Mouse (Mus musculus) ES-Bruce4 (cell line): Measurements from ENCODE around the gene Ubqln4.
A peak's percentile ranks its signal among the peaks of the same experiment; 100 is the strongest.

Source experiments
- CTCF ChIP-seq: IDR thresholded peaks from one replicate; pipeline ENCODE4 v1.8.1; 2011; ENCODE audit warnings: low read depth, low read length
- EP300 ChIP-seq: IDR thresholded peaks from 2 replicates; pipeline ENCODE4 v1.6.1; 2011; ENCODE audit warnings: low read depth, low read length; ENCODE audit not compliant: insufficient read depth
- POLR2A ChIP-seq: IDR thresholded peaks from one replicate; pipeline ENCODE4 v1.8.1; 2011; ENCODE audit warnings: low read length; ENCODE audit not compliant: insufficient read depth

DNA sequence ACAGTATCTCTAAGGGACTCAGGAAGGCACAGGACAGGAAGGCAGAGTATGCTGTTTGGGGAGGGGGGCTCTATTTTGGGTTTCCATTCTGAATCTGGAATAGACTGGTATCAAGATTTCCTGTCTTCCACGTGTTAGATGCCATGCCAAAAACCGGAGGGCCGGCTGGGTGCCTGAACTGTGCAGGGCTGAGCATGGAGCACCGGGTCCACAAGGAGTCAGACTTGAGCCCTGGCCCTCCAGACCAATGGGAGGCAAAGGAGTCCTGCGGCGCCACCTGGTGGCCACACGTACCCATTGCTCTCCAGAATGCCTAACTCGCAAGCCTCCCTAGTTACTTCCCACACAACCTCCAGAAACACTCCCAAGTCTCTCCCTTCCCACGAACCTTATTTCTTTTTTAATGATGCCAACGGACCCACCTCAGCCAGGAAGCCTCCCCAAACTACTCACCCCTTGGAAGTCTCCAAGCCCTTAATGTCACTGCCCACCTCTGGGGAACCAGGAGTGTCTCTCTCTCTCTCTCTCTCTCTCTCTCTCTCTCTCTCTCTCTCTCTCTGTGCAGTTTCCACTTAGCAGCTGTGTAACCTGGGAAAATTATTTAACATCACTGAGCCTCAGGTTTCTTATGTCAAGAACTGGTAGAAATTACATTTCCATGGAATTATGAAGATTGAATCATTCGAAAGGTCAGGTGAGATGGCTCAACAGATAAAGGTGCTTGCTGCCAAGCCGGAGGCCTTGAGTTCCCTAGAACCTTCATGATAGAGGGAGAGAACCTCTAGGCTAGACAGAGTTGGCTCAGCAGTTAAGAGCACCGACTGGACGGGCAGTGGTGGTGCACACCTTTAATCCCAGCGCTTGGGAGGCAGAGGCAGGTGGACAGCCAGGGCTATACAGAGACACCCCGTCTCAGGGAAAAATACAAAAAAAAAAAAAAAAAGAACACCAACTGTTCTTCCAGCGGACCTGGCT is 27.1 kb upstream of the Ubqln4 start:
- TF ChIP-seq CTCF, result peak; percentile 100
- TF ChIP-seq POLR2A, result no peak
- 0 out of 2 replicates have a peak, but pooled peaks have one; percentile 33 for TF ChIP-seq EP300
